Mouse (Mus musculus) kidney, embryonic 15.5 days (tissue): ENCODE data around the gene Glt8d2. TPM values are rescaled to one million over a fixed set of nuclear protein-coding genes. Genes with fewer than 3 reads are reported as not detected.
"Not testable (repeated sequence)": the region's sequence is repeated elsewhere in the genome, so short reads cannot be mapped to it uniquely, and the experiment has no call there.

Experiments
- ATAC-seq: fragments of 200-750 bp; cut with Nextera tagmentation; replicated peaks from 2 replicates; pipeline ENCODE4 v1.8.0; 2017; ENCODE audit warnings: moderate TSS enrichment; ENCODE audit not compliant: low FRiP score
- H3K27ac ChIP-seq: fragments of 300-500 bp; sonication (generic); 2 replicates; pipeline ENCODE4 v1.5.1; 2015; ENCODE audit warnings: mild to moderate bottlenecking, inconsistent platforms
- H3K27me3 ChIP-seq: fragments of 300-500 bp; sonication (generic); 2 replicates; pipeline ENCODE4 v1.6.1; 2015; ENCODE audit warnings: inconsistent platforms
- H3K36me3 ChIP-seq: fragments of 300-500 bp; sonication (generic); 2 replicates; pipeline ENCODE4 v1.6.1; 2015; ENCODE audit warnings: inconsistent platforms
- H3K4me1 ChIP-seq: fragments of 300-500 bp; sonication (generic); 2 replicates; pipeline ENCODE4 v1.6.1; 2015; ENCODE audit warnings: inconsistent platforms
- H3K4me2 ChIP-seq: fragments of 300-500 bp; sonication (generic); 2 replicates; pipeline ENCODE4 v1.6.1; 2015; ENCODE audit warnings: moderate library complexity, mild to moderate bottlenecking, inconsistent platforms
- H3K4me3 ChIP-seq: fragments of 300-500 bp; sonication (generic); replicated peaks from 2 replicates; pipeline ENCODE4 v1.5.1; 2015; ENCODE audit warnings: mild to moderate bottlenecking, inconsistent platforms
- H3K9ac ChIP-seq: fragments of 300-500 bp; sonication (generic); 2 replicates; pipeline ENCODE4 v1.6.1; 2015; ENCODE audit warnings: mild to moderate bottlenecking, inconsistent platforms
- H3K9me3 ChIP-seq: fragments of 300-500 bp; sonication (generic); replicated peaks from 2 replicates; pipeline ENCODE4 v1.6.1; 2016; ENCODE audit warnings: inconsistent platforms
- WGBS: fragments of 180-500 bp; shearing (Covaris S2); methylation state at CpG from one replicate; pipeline ENCODE4 v1.1.7; 2015; ENCODE audit warnings: mixed read lengths; 5-methylcytosine and 5-hydroxymethylcytosine counted together
- polyA plus RNA-seq: library from polyadenylated mRNA; unstranded; fragments of >200 nt; fragmentation: Nextera tagmentation; extraction: Ambion mirVana; gene quantifications from 2 replicates; pipeline ENCODE4 v1.2.1, GENCODE M21; 2015

Gene Glt8d2
- polyA plus RNA-seq, 1 experiment from 2014 or later, result 5.0 TPM

DNA sequence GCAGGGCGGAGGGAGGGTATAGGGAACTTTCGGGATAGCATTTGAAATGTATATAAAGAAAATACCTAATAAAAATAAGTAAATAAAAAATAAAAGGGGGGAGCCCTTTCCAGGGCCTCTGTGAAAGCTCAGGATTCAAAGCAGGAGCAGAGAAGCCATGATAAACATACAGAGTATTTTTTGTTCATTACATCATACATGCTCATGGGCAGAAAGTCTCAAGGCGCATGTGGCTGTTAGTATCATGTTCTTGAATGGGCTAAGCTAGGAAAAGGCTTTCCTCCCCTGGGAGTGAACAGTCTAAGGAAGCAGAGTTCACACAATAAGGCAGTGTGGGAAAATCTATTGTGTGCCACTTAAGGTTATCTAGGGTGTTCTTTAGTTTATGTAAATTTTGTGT, 54.1 kb downstream of the Glt8d2 start:
- Histone ChIP-seq H3K36me3 (peaks cover 84% of the 10 kb centered on the region), H3K27me3 (no peaks in the 10 kb centered on the region)
- WGBS, result 94% methylated on average over 3 of the region's 3 CpGs

DNA sequence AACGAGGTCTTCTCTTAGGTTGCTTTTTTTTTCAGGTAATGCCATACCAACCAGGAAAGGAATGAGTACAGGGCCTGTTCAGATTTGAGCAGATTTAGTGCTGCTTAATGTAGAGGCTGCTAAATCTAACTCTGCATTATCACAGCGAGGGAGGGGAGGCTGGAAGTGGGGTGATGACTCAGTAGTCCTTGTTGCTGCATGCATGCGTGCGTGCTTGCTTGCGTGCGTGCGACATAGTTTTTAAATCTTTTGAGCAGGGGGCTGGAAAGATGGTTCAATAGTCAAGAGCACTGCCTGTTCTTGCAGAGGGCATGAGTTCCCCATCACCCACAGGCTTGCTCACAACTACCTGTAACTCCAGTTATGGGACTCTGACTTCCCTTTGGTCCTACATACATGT, 56.1 kb downstream of the Glt8d2 start:
- Histone ChIP-seq H3K36me3 (peaks cover 68% of the 10 kb centered on the region), H3K9me3 (no peaks in the 10 kb centered on the region), H3K27me3 (no peaks in the 10 kb centered on the region), H3K4me3 (no peak overlapping the region), H3K27ac (no peak overlapping the region), H3K4me1 (peaks cover 16% of the 10 kb centered on the region), H3K4me2 (no peak overlapping the region), H3K9ac (no peak overlapping the region)
- 96% methylated on average over 7 of the region's 7 CpGs for WGBS
- no peak for ATAC-seq

More for the DNA sequence above, 54.1 kb downstream of the Glt8d2 start:
- Histone ChIP-seq H3K4me1 (peaks cover 5% of the 10 kb centered on the region), H3K9me3 (no peaks in the 10 kb centered on the region), H3K27ac (no peak overlapping the region), H3K4me3 (no peak overlapping the region), H3K9ac (no peak overlapping the region), H3K4me2 (no peak overlapping the region)
- ATAC-seq, result no peak

DNA sequence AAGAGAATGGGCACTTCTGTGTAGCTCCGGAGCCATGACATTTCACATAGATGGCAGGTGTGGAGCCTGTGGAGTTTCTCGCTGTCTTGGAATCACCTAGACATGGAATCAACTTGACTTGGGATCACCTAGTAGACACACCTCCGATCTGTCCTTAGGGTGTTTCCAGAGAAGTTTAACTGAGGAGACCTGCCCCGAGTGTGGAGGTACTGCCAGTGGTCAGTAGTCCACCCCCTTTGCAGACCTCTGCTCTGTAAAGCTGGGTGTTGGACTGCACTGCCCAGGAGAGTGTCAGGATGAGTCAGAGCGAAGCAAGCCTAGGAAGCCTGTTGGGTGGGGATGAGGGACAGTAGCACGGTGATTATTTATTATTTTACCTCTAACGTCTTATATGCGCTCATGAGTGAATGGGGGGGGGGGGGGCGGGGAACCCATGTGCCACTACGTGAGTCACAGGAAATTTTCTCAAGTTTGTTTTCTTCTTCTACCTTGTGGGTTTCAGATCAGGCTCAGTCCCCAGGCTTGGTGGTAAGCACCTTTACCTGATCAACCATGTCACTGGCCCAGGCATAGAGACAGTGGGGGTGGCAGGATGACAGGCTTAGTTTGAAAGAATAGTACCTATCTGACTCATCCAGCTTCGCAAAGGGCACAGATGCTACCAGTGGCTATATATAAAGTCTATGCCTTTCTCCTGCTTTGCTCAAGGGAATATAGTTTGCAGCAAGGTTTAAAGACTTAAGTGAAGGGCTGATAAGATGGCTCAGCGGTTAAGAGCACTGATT, 57.8 kb downstream of the Glt8d2 start:
- Histone ChIP-seq H3K27ac (no peak overlapping the region), H3K4me3 (no peak overlapping the region), H3K36me3 (peaks cover 53% of the 10 kb centered on the region), H3K27me3 (no peaks in the 10 kb centered on the region), H3K4me1 (peaks cover 22% of the 10 kb centered on the region), H3K9ac (no peak overlapping the region), H3K4me2 (no peak overlapping the region), H3K9me3 (no peaks in the 10 kb centered on the region)
- ATAC-seq, result no peak
- 97% methylated on average over 12 of the region's 12 CpGs for WGBS

DNA sequence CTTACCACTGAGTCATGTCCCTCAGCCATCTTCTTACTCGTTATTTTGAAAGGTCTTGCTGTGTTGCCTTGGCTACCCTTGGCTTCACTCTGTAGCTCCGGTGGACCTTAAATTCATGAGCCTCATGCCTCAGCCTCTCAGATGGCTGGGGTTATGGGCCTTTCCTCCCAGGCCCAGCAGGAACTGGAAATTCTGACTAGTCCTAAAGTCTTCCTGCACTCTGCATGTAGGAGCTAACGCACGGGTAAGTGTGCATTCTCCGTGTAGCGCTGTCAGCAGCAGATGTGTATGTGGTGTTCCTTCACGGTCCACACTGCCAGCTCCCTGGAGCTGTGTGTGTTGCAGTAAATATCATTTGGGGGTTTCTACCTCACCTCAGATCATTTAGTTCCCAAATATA, 59.3 kb downstream of the Glt8d2 start:
- 81% methylated on average over 7 of the region's 7 CpGs for WGBS

DNA sequence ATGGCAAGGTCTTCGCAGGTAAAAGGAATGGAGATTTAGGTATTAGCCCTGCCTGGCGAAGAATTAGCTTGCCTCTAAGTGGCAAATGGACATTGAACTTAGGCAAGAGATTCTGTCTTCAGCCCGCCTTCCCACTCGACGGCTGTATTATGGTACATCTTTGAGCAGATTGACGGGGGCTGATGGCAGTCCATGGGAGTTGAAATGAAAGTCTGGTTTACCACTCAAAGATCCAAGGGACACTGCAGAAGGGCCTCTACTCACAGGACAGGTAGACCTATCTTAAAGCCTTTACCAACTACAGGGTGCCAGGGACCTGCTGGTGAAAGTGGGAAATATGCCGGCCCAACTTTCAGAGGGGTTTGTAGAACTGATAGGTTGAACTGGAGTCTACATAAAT, 60.0 kb downstream of the Glt8d2 start:
- Histone ChIP-seq H3K36me3 (peaks cover 32% of the 10 kb centered on the region), H3K4me1 (peaks cover 22% of the 10 kb centered on the region), H3K9me3 (no peaks in the 10 kb centered on the region), H3K9ac (peak overlapping the region; percentile 88), H3K27ac (peak overlapping the region; percentile 97), H3K27me3 (no peaks in the 10 kb centered on the region), H3K4me2 (peak overlapping the region; percentile 81), H3K4me3 (peak overlapping the region; percentile 86)
- ATAC-seq, result no peak
- WGBS, result 17% methylated on average over 7 of the region's 7 CpGs

More for the DNA sequence above, 59.3 kb downstream of the Glt8d2 start:
- Histone ChIP-seq H3K4me1 (peaks cover 22% of the 10 kb centered on the region), H3K27ac (no peak overlapping the region), H3K9ac (peak overlapping the region; percentile 88; the same call in 1 of the 2 replicates), H3K4me2 (peak overlapping the region; percentile 81), H3K4me3 (peak overlapping the region; percentile 86), H3K36me3 (peaks cover 38% of the 10 kb centered on the region), H3K27me3 (no peaks in the 10 kb centered on the region), H3K9me3 (no peaks in the 10 kb centered on the region)
- ATAC-seq, result no peak

DNA sequence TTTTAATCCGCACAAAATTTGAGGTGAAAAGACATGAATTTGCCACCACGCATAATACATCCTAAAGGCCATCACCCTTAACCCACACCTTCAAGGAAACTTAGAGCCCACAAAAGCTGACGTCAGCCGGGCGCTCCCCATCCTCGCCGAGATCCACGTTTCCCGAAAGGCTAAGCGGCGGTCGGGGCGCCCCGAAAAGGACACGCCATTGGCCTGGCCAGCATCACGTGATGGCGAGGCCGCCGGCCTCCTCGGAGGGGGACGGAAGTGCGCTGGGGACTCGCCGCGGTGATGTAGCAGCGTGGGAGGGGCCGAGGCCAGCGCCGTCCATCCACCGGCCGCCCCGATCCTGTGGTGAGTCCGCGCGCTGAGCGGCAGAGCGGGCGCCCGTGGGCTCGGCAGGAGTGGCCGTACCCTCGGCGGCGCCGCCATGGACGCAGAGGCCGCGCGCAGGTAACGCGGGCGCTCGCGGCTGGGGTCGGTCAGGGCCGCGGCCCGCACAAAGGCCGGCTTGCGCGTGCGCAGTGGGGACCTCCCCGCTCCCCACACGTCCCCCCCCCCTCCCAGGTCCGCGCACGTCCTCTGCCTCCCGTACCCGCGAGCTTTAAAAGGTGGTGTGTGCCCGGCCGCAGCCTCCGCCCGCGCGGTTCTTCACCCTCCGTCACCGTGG, 60.7 kb downstream of the Glt8d2 start, which contains the start of gene Tdg:
TSS of gene Tdg (plus strand) at position 243 of the 670 bp plus-strand sequence.
- Histone ChIP-seq H3K36me3 (peaks cover 31% of the 10 kb centered on the region), H3K4me1 (peaks cover 22% of the 10 kb centered on the region), H3K9ac (peak within 1 kb of the TSS; percentile 88), H3K27ac (peak within 1 kb of the TSS; percentile 97), H3K4me3 (peak within 1 kb of the TSS; percentile 86), H3K4me2 (peak within 1 kb of the TSS; percentile 88)
- under 1% methylated on average over 78 of the region's 78 CpGs for WGBS
- not testable (repeated sequence) for H3K9me3 ChIP-seq, H3K27me3 ChIP-seq
- ATAC-seq, result peak; percentile 98

DNA sequence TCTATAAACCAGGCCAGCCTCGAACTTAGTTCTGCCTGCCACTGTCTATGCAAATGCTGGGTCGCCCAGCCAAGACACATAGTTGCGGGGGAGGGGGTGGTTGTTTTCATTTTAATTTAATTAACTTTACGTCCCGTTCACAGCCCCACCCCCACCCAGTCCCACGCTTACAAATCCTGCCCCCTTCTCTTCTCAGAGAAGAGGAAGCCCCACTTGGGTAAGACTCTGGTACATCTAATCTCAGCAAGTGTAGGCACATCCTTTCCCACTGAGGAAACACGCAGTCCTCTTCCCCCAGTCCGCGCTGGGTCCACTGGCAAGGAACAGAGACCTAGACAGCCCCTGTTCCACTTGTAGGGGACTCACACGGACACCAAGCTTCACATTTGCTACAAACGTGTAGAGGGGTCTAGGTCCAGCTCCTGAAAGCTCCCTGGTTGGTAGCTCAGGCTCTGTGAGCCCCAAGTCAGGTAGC, 61.3 kb downstream of the Glt8d2 start:
- peak overlapping the region; percentile 88 for H3K4me2 ChIP-seq
- peak overlapping the region; percentile 86 for H3K4me3 ChIP-seq
- H3K9me3 ChIP-seq, result no peaks in the 10 kb centered on the region
- H3K27ac ChIP-seq, result peak overlapping the region; percentile 97
- H3K36me3 ChIP-seq, result peaks cover 26% of the 10 kb centered on the region
- no peaks in the 10 kb centered on the region for H3K27me3 ChIP-seq
- H3K9ac ChIP-seq, result peak overlapping the region; percentile 88
- 5% methylated on average over 11 of the region's 11 CpGs for WGBS
- H3K4me1 ChIP-seq, result peaks cover 22% of the 10 kb centered on the region
- peak; percentile 64 for ATAC-seq

DNA sequence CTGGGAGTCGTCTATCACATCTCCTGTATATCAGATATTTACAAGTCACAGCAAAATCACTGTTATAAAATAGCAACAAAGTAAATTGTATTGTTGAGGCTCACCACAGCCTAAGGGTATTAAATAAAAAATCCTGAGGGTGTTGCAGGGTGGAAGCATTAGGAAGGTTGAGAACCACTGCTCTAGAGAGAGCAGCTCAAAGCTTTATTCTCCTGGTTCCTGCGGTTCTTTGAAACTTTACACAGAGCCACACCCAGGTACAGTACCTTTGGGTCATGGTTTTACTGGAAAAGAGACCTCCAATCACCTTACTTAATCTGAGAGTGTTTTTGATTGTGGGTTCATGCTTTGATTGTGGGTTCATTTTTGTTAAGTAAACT, 66.9 kb downstream of the Glt8d2 start:
- not testable (repeated sequence) for H3K4me1 ChIP-seq, H3K27me3 ChIP-seq, H3K36me3 ChIP-seq, H3K9me3 ChIP-seq
- Histone ChIP-seq H3K9ac (0 out of 2 replicates have a peak overlapping the region, but pooled peaks have one; percentile 88), H3K4me3 (peak overlapping the region; percentile 89), H3K4me2 (peak overlapping the region; percentile 65), H3K27ac (peak overlapping the region; percentile 94)
- 1% methylated on average over 2 of the region's 2 CpGs for WGBS
- peak; percentile 20 for ATAC-seq

DNA sequence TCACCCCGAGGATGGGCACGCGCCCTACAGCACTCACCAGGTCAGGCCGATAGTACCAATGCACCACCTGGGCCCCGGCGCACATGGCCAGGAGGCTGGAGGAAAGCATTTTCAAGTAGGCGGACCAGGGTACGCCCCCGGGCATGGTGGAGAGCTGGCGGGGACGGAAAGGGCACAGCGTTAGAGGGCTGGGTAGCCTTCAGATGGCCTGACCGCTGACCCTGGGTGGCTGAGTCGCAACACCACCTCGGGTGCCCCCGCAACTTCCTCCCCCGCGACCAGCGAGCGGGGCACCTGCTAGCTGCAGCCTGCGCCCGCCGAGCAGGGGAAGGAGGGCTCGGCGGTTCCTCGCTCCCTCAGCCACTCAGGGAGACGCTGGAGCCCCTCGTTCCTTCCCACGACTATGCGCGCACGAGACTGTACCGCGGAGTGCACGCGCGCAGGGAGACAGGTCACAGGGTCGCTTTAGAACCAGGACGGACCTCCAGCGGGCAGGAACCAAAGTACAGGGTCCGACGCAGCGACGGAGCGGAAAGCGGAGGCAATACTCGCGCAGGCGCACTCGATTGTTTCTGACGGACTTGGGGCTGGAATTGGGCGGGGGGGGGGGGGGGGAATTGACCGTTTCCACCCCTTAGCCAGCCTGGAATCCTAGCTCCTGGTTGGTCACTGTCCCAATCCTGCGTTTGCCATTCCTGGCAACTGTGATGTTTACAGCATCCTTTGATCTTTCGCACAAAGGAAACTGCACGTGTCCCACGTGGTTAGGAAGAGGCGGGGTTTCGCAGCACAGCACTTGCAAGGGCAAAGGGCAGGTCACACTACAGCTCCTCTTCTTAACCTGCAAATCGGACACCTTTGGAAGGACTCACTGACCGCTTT, 67.5 kb downstream of the Glt8d2 start, which contains the start of gene 1190007I07Rik:
TSS of gene 1190007I07Rik (minus strand) at position 558 of the 882 bp plus-strand sequence.
- under 1% methylated on average over 58 of the region's 61 CpGs for WGBS
- no peaks in the 10 kb centered on the region for H3K27me3 ChIP-seq

DNA sequence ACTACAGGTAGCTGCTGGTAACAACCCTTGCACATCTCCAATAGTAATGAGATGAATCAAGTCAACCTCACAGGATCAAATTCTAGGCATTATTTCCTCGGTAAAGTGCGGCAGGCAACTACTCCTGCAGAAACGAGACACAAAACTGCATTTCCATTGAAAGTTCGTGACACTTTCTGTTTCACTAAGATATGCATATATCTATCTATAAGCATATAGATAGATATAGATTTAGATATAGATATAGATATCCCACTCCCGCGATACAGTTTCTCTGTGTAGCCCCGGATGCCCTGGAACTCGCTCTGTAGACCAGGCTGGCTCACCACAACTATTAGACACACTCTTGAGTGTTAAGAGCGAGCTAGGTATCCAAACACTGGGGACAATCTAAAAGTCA, 68.2 kb downstream of the Glt8d2 start:
- H3K27ac ChIP-seq, result no peak overlapping the region
- H3K4me2 ChIP-seq, result peak overlapping the region; percentile 65
- peak overlapping the region; percentile 89 for H3K4me3 ChIP-seq
- peak overlapping the region; percentile 88 for H3K9ac ChIP-seq
- no peak for ATAC-seq
- WGBS, result 27% methylated on average over 9 of the region's 9 CpGs
- no peaks in the 10 kb centered on the region for H3K27me3 ChIP-seq
- peaks cover 11% of the 10 kb centered on the region for H3K36me3 ChIP-seq
- peaks cover 5% of the 10 kb centered on the region; the same call in 1 of the 2 replicates for H3K4me1 ChIP-seq
- no peaks in the 10 kb centered on the region for H3K9me3 ChIP-seq

More for the DNA sequence above, 67.5 kb downstream of the Glt8d2 start, which contains the start of gene 1190007I07Rik:
- Histone ChIP-seq H3K4me1 (peaks cover 5% of the 10 kb centered on the region; the same call in 1 of the 2 replicates), H3K4me2 (peak within 1 kb of the TSS; percentile 65), H3K9ac (peak within 1 kb of the TSS; percentile 88), H3K27ac (peak within 1 kb of the TSS; percentile 94), H3K36me3 (peaks cover 9% of the 10 kb centered on the region; the same call in 1 of the 2 replicates), H3K9me3 (no peaks in the 10 kb centered on the region), H3K4me3 (peak within 1 kb of the TSS; percentile 89)
- ATAC-seq, result peak; percentile 93
